Mouse (Mus musculus): Measurements from ENCODE around the gene Zfp663. TPM values are rescaled to one million over a fixed set of nuclear protein-coding genes. Genes with fewer than 3 reads are reported as not detected.

Gene Zfp663
- total RNA-seq, 2 experiments from 2014 or later, result not detected

- intact Hi-C loops (cut with DNase I), result no loop called here
- no peak for DNase-seq
Observed at GRCm38 (mm10) chr2:165323484-165323883, 45.0 kb downstream of the Zfp663 start.

- intact Hi-C loops (cut with DNase I), result no loop called here
Observed at GRCm38 (mm10) chr2:165321981-165322735, 46.4 kb downstream of the Zfp663 start.

DNA sequence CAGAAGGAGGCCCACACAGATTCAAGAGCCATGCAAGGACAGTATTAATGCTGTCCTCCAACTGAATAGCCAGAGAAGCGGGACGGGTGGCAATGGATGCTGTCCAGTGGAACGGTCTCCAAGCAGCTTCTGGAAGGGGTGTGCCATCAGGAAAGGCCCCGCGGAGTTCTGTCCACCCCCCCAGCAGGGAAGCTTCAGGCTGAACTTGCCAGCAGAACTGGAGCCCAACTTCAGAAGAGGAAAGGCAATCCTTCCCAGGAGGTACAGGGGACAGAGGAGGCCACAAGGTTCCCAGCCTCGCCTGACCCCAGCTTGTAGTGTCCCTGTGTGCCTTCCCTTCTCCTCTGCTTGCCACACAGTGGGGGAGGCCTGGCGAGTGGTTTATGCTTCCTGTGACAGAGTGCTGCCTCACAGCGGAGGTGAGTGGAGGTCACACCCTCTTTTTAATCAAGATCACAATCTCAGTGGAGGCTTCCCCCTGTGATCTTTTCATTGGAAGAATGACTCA is 47.1 kb downstream of the Zfp663 start:
- no peak for DNase-seq
- intact Hi-C loops (cut with DNase I), result no loop called here

More at GRCm38 (mm10) chr2:165321981-165322735, 46.4 kb downstream of the Zfp663 start:
- no peak for DNase-seq

DNA sequence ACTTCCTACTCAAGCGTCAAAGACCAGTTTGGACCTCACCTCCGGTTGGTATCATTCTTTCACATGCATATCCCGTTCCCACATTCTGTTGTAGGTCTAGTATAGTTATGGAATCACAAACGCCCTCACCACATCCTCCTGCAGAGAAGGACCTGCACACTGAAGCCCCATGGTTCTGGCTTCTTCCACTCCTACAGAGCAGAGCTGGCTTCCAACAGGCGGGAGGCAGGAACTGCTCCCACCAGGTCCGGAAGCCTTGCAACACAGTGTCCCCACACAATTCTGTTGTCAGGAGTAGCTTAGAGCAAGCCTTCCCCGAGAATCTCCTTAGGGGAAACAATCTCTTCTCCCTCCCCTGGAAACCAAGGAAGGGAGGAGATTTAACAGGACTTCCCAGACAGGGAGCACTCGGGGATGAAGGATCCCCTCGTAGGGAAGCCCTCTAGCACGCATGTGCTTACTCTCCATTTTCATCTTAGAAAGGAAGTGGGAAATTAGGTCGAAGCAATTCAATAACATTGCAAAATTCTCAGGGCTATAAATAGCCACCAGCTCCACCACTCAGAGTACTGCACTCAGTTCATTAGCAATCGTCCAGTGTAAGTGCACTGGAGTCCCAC is 47.9 kb downstream of the Zfp663 start:
- intact Hi-C loops (cut with DNase I), result no loop called here
- DNase-seq, result no peak

DNA sequence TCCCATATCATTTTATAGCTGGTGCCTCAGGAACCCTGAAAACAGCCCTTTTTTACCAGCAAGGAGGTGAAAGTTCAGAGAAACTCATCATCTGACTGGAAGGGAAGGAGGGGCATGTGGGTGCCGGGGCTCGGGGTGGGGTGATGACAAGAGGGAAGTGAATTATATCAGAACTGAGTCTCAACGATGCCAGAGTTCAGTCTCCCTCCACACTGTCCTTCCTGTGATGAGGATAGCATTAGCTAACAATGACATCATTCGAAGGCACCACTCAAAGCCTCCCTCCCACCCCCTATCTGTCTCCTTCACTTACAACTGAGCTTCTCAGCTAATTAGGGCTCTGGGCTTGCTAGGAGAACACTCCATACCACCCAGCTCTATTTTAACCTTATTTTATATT is 49.0 kb downstream of the Zfp663 start:
- no peak for DNase-seq
- intact Hi-C loops (cut with DNase I), result no loop called here

GRCm38 (mm10) chr2:165318941-165319340 is 49.6 kb downstream of the Zfp663 start:
- intact Hi-C loops (cut with DNase I), result no loop called here
- DNase-seq, result no peak

GRCm38 (mm10) chr2:165317621-165318263 is 50.8 kb downstream of the Zfp663 start:
- DNase-seq, result no peak
- intact Hi-C loops (cut with DNase I), result no loop called here

- intact Hi-C loops (cut with DNase I), result no loop called here
- DNase-seq, result no peak
Observed at GRCm38 (mm10) chr2:165316837-165317473, 51.6 kb downstream of the Zfp663 start.

- intact Hi-C loops (cut with DNase I), result no loop called here
- no peak for DNase-seq
Observed at GRCm38 (mm10) chr2:165316204-165316603, 52.3 kb downstream of the Zfp663 start.

DNA sequence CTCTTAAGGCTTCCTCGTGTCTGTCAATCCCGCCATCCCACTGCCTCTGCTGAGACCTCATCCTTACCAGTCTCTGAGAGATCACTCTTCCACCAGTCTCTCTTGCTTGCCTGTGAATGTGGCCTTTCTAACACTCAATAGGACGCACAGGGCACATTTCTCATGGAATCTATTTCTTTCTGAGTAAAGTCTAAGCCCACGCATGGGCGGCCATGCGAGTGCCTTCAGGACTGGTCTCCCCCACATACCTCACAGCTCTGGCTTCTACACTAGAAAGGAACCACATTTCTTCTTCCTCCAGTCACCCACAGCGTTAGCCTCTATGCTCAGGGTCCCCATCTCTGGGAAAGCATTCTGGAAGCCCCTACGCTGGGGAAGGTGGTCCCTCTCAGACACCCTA is 54.3 kb downstream of the Zfp663 start:
- intact Hi-C loops (cut with DNase I), result no loop called here
- no peak for DNase-seq

GRCm38 (mm10) chr2:165312381-165312780 is 56.1 kb downstream of the Zfp663 start:
- intact Hi-C loops (cut with DNase I), result no loop called here
- DNase-seq, result no peak

GRCm38 (mm10) chr2:165311577-165311976 is 57.0 kb downstream of the Zfp663 start:
- intact Hi-C loops (cut with DNase I), result no loop called here
- no peak for DNase-seq

- DNase-seq, result no peak
- intact Hi-C loops (cut with DNase I), result no loop called here
Observed at GRCm38 (mm10) chr2:165310818-165311425, 57.6 kb downstream of the Zfp663 start.

GRCm38 (mm10) chr2:165307801-165308200 is 60.7 kb downstream of the Zfp663 start:
- DNase-seq, result no peak
- intact Hi-C loops (cut with DNase I), result no loop called here

GRCm38 (mm10) chr2:165305438-165305837 is 63.1 kb downstream of the Zfp663 start:
- no peak for DNase-seq
- intact Hi-C loops (cut with DNase I), result no loop called here

- no peak for DNase-seq
- intact Hi-C loops (cut with DNase I), result no loop called here
Observed at GRCm38 (mm10) chr2:165304819-165305218, 63.7 kb downstream of the Zfp663 start.

DNA sequence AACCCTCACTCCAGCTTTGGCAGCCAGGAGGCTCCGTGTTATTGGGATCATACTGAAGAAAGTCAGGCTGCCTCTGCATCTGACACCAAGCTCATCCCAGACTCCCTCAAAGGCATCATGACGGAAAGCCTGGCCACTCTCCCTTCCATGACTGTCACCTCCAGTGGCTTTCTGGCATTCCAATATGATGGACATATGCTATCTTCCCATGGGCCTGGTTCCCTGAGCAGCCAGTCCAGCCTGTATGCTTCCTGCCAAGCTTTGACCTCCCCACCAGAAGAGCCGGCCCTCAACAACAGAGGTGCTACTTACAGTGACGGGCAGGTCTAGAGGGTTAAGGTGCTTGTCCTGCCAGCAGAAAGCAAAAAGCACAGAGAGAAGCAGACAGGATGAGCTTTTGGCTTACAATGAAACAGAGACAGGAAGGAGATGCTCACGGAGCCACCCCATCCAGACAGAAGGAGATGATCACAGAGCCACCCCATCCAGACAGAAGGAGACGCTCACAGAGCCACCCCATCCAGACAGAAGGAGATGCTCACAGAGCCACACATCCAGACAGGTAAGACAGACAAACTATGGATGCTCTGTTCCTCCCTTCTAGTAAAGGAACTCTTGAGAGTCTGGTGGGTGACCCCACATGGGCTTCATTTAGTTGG is 65.0 kb downstream of the Zfp663 start:
- intact Hi-C loops (cut with DNase I), result no loop called here
- no peak for DNase-seq

DNA sequence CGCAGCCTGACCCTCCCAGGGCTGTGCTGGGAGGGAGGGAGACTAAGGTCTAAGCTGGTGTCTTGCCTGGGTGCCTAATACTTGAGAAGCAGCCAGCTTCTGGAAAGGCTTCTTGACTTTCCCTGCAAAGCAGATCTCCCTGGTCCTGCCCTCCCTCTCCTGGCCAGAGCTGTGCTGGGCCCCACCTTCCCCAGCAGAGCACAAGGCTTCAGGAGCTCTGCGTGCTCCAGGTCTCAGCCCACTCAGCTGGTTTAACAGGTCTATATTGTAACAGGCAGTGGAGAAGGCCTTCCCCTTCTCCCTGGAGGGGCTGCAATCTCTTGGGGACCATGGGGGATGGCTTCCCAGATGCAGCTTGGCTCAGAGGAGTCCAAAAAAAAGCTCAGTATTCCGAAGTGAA is 67.1 kb downstream of the Zfp663 start:
- intact Hi-C loops (cut with DNase I), result no loop called here
- no peak for DNase-seq
